Mouse (Mus musculus): Measurements from ENCODE around the gene Wnt9b. TPM values are rescaled to one million over a fixed set of nuclear protein-coding genes. Genes with fewer than 3 reads are reported as not detected.
A peak's percentile ranks its signal among the peaks of the same experiment; 100 is the strongest.
"Not testable (repeated sequence)": the region's sequence is repeated elsewhere in the genome, so short reads cannot be mapped to it uniquely, and the experiment has no call there.

Gene Wnt9b
- polyA plus RNA-seq, 1 experiment from 2014 or later: not detected

GRCm38 (mm10) chr11:103763410-103764163 lies 14.0 kb upstream of the Wnt9b start:
- POLR2A ChIA-PET: interaction anchor here (0.9 to 1.3 kb wide), 2 partner anchors 147 to 148 kb away, joined by 3 read pairs; no protein-coding TSS in a partner anchor
- no peak for DNase-seq (ENCODE audit: low read depth, low spot score)
- no peak for ATAC-seq
- in situ Hi-C loops (cut with MboI; ENCODE audit: low pct_unique_long_range_greater_than_20kb): loop anchor here (5.0 to 25.0 kb wide), 2 partner anchors 149 to 424 kb away; partner anchors contain the start of gene Sppl2c
- peaks cover 8% of the 10 kb centered on the region for H3K27me3 ChIP-seq
- CTCF ChIA-PET: interaction anchor here (0.9 to 3.6 kb wide), 6 partner anchors 74 to 148 kb away, joined by 3 to 16 read pairs (median 5); no protein-coding TSS in a partner anchor
- TF ChIP-seq CTCF (IDR thresholded peaks at IDR 0.05): no peak

GRCm38 (mm10) chr11:103760891-103761290 lies 11.3 kb upstream of the Wnt9b start:
- peaks cover 11% of the 10 kb centered on the region for H3K27me3 ChIP-seq
- ChIA-PET POLR2A (interaction anchor here (0.6 kb wide), 1 partner anchor 121 kb away, joined by 3 read pairs; no protein-coding TSS in a partner anchor), CTCF (interaction anchor here (3.6 kb wide), 1 partner anchor 151 kb away, joined by 16 read pairs; no protein-coding TSS in a partner anchor)
- DNase-seq (ENCODE audit: low read depth, low spot score); ATAC-seq: not testable (repeated sequence)
- TF ChIP-seq CTCF (IDR thresholded peaks at IDR 0.05): peak; percentile 44
- in situ Hi-C loops (cut with MboI; ENCODE audit: low pct_unique_long_range_greater_than_20kb): loop anchor here (5.0 to 25.0 kb wide), 2 partner anchors 151 to 426 kb away; partner anchors contain the start of gene Sppl2c

GRCm38 (mm10) chr11:103760101-103760500 lies 10.5 kb upstream of the Wnt9b start:
- DNase-seq (ENCODE audit: low read depth, low spot score): no peak
- POLR2A ChIA-PET: no interaction called here
- H3K27me3 ChIP-seq: peaks cover 17% of the 10 kb centered on the region
- in situ Hi-C loops (cut with MboI; ENCODE audit: low pct_unique_long_range_greater_than_20kb): loop anchor here (5.0 to 25.0 kb wide), 2 partner anchors 152 to 427 kb away; partner anchors contain the start of gene Sppl2c
- no peak for ATAC-seq
- no peak for TF ChIP-seq CTCF (IDR thresholded peaks at IDR 0.05)
- CTCF ChIA-PET: interaction anchor here (2.0 to 3.0 kb wide), 2 partner anchors 84 to 120 kb away, joined by 9 to 14 read pairs; partner anchors contain the start of gene Lyzl6

- in situ Hi-C loops (cut with MboI; ENCODE audit: low pct_unique_long_range_greater_than_20kb): loop anchor here (25.0 kb wide), 1 partner anchor 429 kb away; the partner anchor contains the start of gene Sppl2c
- ATAC-seq: no peak
- no peak for DNase-seq (ENCODE audit: low read depth, low spot score)
- POLR2A ChIA-PET: interaction anchor here (0.9 kb wide), 1 partner anchor 61 kb away, joined by 3 read pairs; the partner anchor contains the start of gene Gosr2
- CTCF ChIA-PET: interaction anchor here (1.0 to 3.0 kb wide), 8 partner anchors 8 to 167 kb away, joined by 3 to 14 read pairs (median 4); partner anchors contain the start of gene Lyzl6
- peak; percentile 95 for TF ChIP-seq CTCF (IDR thresholded peaks at IDR 0.05)
- H3K27me3 ChIP-seq: peaks cover 14% of the 10 kb centered on the region
Measured at GRCm38 (mm10) chr11:103758706-103759105, 9.1 kb upstream of the Wnt9b start.

- ATAC-seq: no peak
- POLR2A ChIA-PET: interaction anchor here (0.9 kb wide), 1 partner anchor 60 kb away, joined by 3 read pairs; the partner anchor contains the start of gene Gosr2
- TF ChIP-seq CTCF (IDR thresholded peaks at IDR 0.05): no peak
- no peak for DNase-seq (ENCODE audit: low read depth, low spot score)
- CTCF ChIA-PET: interaction anchor here (1.0 to 3.0 kb wide), 8 partner anchors 8 to 168 kb away, joined by 3 to 14 read pairs (median 4); partner anchors contain the start of gene Lyzl6
- in situ Hi-C loops (cut with MboI; ENCODE audit: low pct_unique_long_range_greater_than_20kb): loop anchor here (25.0 kb wide), 1 partner anchor 429 kb away; the partner anchor contains the start of gene Sppl2c
- H3K27me3 ChIP-seq: peaks cover 14% of the 10 kb centered on the region
Measured at GRCm38 (mm10) chr11:103758054-103758453, 8.4 kb upstream of the Wnt9b start.

- no peak for DNase-seq (ENCODE audit: low read depth, low spot score)
Measured at GRCm38 (mm10) chr11:103750612-103751011, 991 bp upstream of the Wnt9b start.

GRCm38 (mm10) chr11:103735046-103735781 lies 14.4 kb downstream of the Wnt9b start:
- ChIA-PET CTCF (interaction anchor here (1.1 kb wide), 1 partner anchor 12 kb away, joined by 3 read pairs; no protein-coding TSS in a partner anchor), POLR2A (no interaction called here)
- in situ Hi-C loops (cut with MboI; ENCODE audit: low pct_unique_long_range_greater_than_20kb): no loop called here
- H3K27me3 ChIP-seq: peaks cover 6% of the 10 kb centered on the region
- DNase-seq (ENCODE audit: low read depth, low spot score) (no peak), ATAC-seq (peak; percentile 44)
- TF ChIP-seq CTCF (IDR thresholded peaks at IDR 0.05): no peak

More at GRCm38 (mm10) chr11:103750612-103751011, 991 bp upstream of the Wnt9b start:
- no peak for ATAC-seq
- CTCF ChIA-PET: interaction anchor here (1.2 to 1.4 kb wide), 2 partner anchors 8 to 52 kb away, joined by 3 to 4 read pairs; partner anchors contain the start of gene Gosr2
- in situ Hi-C loops (cut with MboI; ENCODE audit: low pct_unique_long_range_greater_than_20kb): loop anchor here (5.0 to 25.0 kb wide), 2 partner anchors 73 to 437 kb away; partner anchors contain the start of gene Sppl2c
- TF ChIP-seq CTCF (IDR thresholded peaks at IDR 0.05): no peak
- peaks cover 66% of the 10 kb centered on the region for H3K27me3 ChIP-seq
- POLR2A ChIA-PET: no interaction called here

GRCm38 (mm10) chr11:103734411-103735045 lies 15.1 kb downstream of the Wnt9b start:
- ATAC-seq (no peak), DNase-seq (ENCODE audit: low read depth, low spot score) (no peak)
- CTCF ChIA-PET: interaction anchor here (1.1 kb wide), 1 partner anchor 11 kb away, joined by 3 read pairs; no protein-coding TSS in a partner anchor
- POLR2A ChIA-PET: no interaction called here
- in situ Hi-C loops (cut with MboI; ENCODE audit: low pct_unique_long_range_greater_than_20kb): no loop called here
- TF ChIP-seq CTCF (IDR thresholded peaks at IDR 0.05): no peak
- peaks cover 1% of the 10 kb centered on the region for H3K27me3 ChIP-seq

GRCm38 (mm10) chr11:103733961-103734360 lies 15.7 kb downstream of the Wnt9b start:
- no peak for TF ChIP-seq CTCF (IDR thresholded peaks at IDR 0.05)
- in situ Hi-C loops (cut with MboI; ENCODE audit: low pct_unique_long_range_greater_than_20kb): no loop called here
- ChIA-PET CTCF (no interaction called here), POLR2A (no interaction called here)
- H3K27me3 ChIP-seq: no peaks in the 10 kb centered on the region
- ATAC-seq (no peak), DNase-seq (ENCODE audit: low read depth, low spot score) (no peak)
